Mouse (Mus musculus) limb, embryonic 13.5 days (tissue): ENCODE results near the gene C1qtnf9. TPM values are rescaled to one million over a fixed set of nuclear protein-coding genes. Genes with fewer than 3 reads are reported as not detected.
A peak's percentile ranks its signal among the peaks of the same experiment; 100 is the strongest.

Experiments used
- ATAC-seq: fragments of 200-750 bp; cut with Nextera tagmentation; 2 replicates; pipeline ENCODE4 v1.8.0; 2017; ENCODE audit warnings: low read depth, moderate number of reproducible peaks, moderate TSS enrichment; ENCODE audit not compliant: low FRiP score
- H3K27ac ChIP-seq: fragments of 300-500 bp; sonication (generic); 2 replicates; pipeline ENCODE4 v1.5.1; 2015; ENCODE audit warnings: inconsistent platforms, mild to moderate bottlenecking, moderate library complexity
- H3K27me3 ChIP-seq: fragments of 300-500 bp; sonication (generic); 2 replicates; pipeline ENCODE4 v1.6.1; 2015; ENCODE audit warnings: mild to moderate bottlenecking, inconsistent platforms
- H3K36me3 ChIP-seq: fragments of 300-500 bp; sonication (generic); 2 replicates; pipeline ENCODE4 v1.6.1; 2015; ENCODE audit warnings: inconsistent platforms, mild to moderate bottlenecking, moderate library complexity
- H3K4me1 ChIP-seq: fragments of 300-500 bp; sonication (generic); 2 replicates; pipeline ENCODE4 v1.6.1; 2015; ENCODE audit warnings: inconsistent platforms
- H3K4me2 ChIP-seq: fragments of 300-500 bp; sonication (generic); replicated peaks from 2 replicates; pipeline ENCODE4 v1.6.1; 2015; ENCODE audit warnings: inconsistent platforms, mild to moderate bottlenecking, moderate library complexity
- H3K4me3 ChIP-seq: fragments of 300-500 bp; sonication (generic); 2 replicates; pipeline ENCODE4 v1.5.1; 2015; ENCODE audit warnings: moderate library complexity, mild to moderate bottlenecking, inconsistent platforms
- H3K9ac ChIP-seq: fragments of 300-500 bp; sonication (generic); 2 replicates; pipeline ENCODE4 v1.6.1; 2015; ENCODE audit warnings: mild to moderate bottlenecking, inconsistent platforms
- H3K9me3 ChIP-seq: fragments of 300-500 bp; sonication (generic); 2 replicates; pipeline ENCODE4 v1.6.1; 2016; ENCODE audit warnings: inconsistent platforms
- WGBS: fragments of 180-500 bp; shearing (Covaris S2); methylation state at CpG from one replicate; pipeline ENCODE4 v1.1.7; 2015; 5-methylcytosine and 5-hydroxymethylcytosine counted together
- polyA plus RNA-seq: library from polyadenylated mRNA; unstranded; fragments of >200 nt; fragmentation: Nextera tagmentation; extraction: Ambion mirVana; gene quantifications from 2 replicates; pipeline ENCODE4 v1.2.1, GENCODE M21; 2015

The C1qtnf9 gene
- 1.5 and 1.6 TPM in 2 replicates for polyA plus RNA-seq

- ATAC-seq = no peak
- H3K4me2 ChIP-seq = no peak within 1 kb of the TSS
- H3K27ac ChIP-seq = no peak within 1 kb of the TSS
- peaks cover 14% of the 10 kb centered on the region for H3K4me1 ChIP-seq
- H3K27me3 ChIP-seq = no peaks in the 10 kb centered on the region
- H3K9ac ChIP-seq = no peak within 1 kb of the TSS
- H3K36me3 ChIP-seq = no peaks in the 10 kb centered on the region
- H3K9me3 ChIP-seq = no peaks in the 10 kb centered on the region
- no peak within 1 kb of the TSS for H3K4me3 ChIP-seq
- WGBS = 55% methylated on average over 4 of the region's 4 CpGs
Measured at GRCm38 (mm10) chr14:60767884-60768283, at the start of gene C1qtnf9. C1qtnf9 (plus strand) TSS chr14:60768134.

GRCm38 (mm10) chr14:60721304-60721703 is 46.6 kb upstream of the C1qtnf9 start:
- Histone ChIP-seq H3K4me1 (peaks cover 10% of the 10 kb centered on the region; the same call in 1 of the 2 replicates), H3K4me3 (no peak overlapping the region), H3K9ac (no peak overlapping the region), H3K4me2 (no peak overlapping the region), H3K36me3 (no peaks in the 10 kb centered on the region), H3K9me3 (no peaks in the 10 kb centered on the region), H3K27ac (no peak overlapping the region), H3K27me3 (no peaks in the 10 kb centered on the region)
- 41% methylated on average over 8 of the region's 8 CpGs for WGBS
- ATAC-seq = no peak

GRCm38 (mm10) chr14:60721938-60722337 is 46.0 kb upstream of the C1qtnf9 start:
- no peak overlapping the region for H3K4me2 ChIP-seq
- no peak for ATAC-seq
- H3K4me1 ChIP-seq = peaks cover 12% of the 10 kb centered on the region
- no peak overlapping the region for H3K9ac ChIP-seq
- no peaks in the 10 kb centered on the region for H3K27me3 ChIP-seq
- no peak overlapping the region for H3K4me3 ChIP-seq
- H3K36me3 ChIP-seq = no peaks in the 10 kb centered on the region
- WGBS = 67% methylated on average over 3 of the region's 3 CpGs
- no peak overlapping the region for H3K27ac ChIP-seq
- no peaks in the 10 kb centered on the region for H3K9me3 ChIP-seq

- 70% methylated on average over 6 of the region's 6 CpGs for WGBS
Measured at GRCm38 (mm10) chr14:60726091-60726490, 41.8 kb upstream of the C1qtnf9 start.

GRCm38 (mm10) chr14:60727130-60727529 is 40.8 kb upstream of the C1qtnf9 start:
- Histone ChIP-seq H3K27ac (no peak overlapping the region; the same call in 1 of the 2 replicates), H3K9me3 (peaks cover 4% of the 10 kb centered on the region; the same call in 1 of the 2 replicates), H3K9ac (0 out of 2 replicates have a peak overlapping the region, but pooled peaks have one; percentile 39), H3K27me3 (no peaks in the 10 kb centered on the region), H3K4me2 (no peak overlapping the region), H3K4me1 (peaks cover 27% of the 10 kb centered on the region), H3K4me3 (no peak overlapping the region), H3K36me3 (no peaks in the 10 kb centered on the region)
- WGBS = 41% methylated on average over 4 of the region's 4 CpGs
- no peak for ATAC-seq

More at GRCm38 (mm10) chr14:60726091-60726490, 41.8 kb upstream of the C1qtnf9 start:
- Histone ChIP-seq H3K36me3 (no peaks in the 10 kb centered on the region), H3K9ac (no peak overlapping the region), H3K4me3 (no peak overlapping the region), H3K4me1 (peaks cover 30% of the 10 kb centered on the region), H3K9me3 (peaks cover 4% of the 10 kb centered on the region; the same call in 1 of the 2 replicates), H3K4me2 (no peak overlapping the region), H3K27me3 (no peaks in the 10 kb centered on the region), H3K27ac (no peak overlapping the region)
- no peak for ATAC-seq

GRCm38 (mm10) chr14:60732081-60732480 is 35.9 kb upstream of the C1qtnf9 start:
- Histone ChIP-seq H3K27ac (no peak overlapping the region), H3K36me3 (no peaks in the 10 kb centered on the region), H3K4me3 (no peak overlapping the region), H3K9ac (no peak overlapping the region; the same call in 1 of the 2 replicates), H3K27me3 (no peaks in the 10 kb centered on the region), H3K9me3 (peaks cover 4% of the 10 kb centered on the region; the same call in 1 of the 2 replicates), H3K4me1 (peaks cover 59% of the 10 kb centered on the region), H3K4me2 (no peak overlapping the region)
- ATAC-seq = no peak
- 33% methylated on average over 6 of the region's 6 CpGs for WGBS

- Histone ChIP-seq H3K4me1 (peaks cover 59% of the 10 kb centered on the region), H3K9ac (peak overlapping the region; percentile 45), H3K9me3 (peaks cover 4% of the 10 kb centered on the region; the same call in 1 of the 2 replicates), H3K27me3 (no peaks in the 10 kb centered on the region), H3K4me3 (peak overlapping the region; percentile 24), H3K27ac (peak overlapping the region; percentile 48; the same call in 1 of the 2 replicates), H3K36me3 (no peaks in the 10 kb centered on the region), H3K4me2 (peak overlapping the region; percentile 59)
- 5% methylated on average over 16 of the region's 16 CpGs for WGBS
- no peak for ATAC-seq
Measured at GRCm38 (mm10) chr14:60732787-60733186, 35.1 kb upstream of the C1qtnf9 start.

- ATAC-seq = no peak
- H3K27me3 ChIP-seq = no peaks in the 10 kb centered on the region
- H3K9ac ChIP-seq = no peak overlapping the region
- peak overlapping the region; percentile 59 for H3K4me2 ChIP-seq
- H3K9me3 ChIP-seq = peaks cover 4% of the 10 kb centered on the region; the same call in 1 of the 2 replicates
- peaks cover 61% of the 10 kb centered on the region for H3K4me1 ChIP-seq
- 62% methylated on average over 4 of the region's 4 CpGs for WGBS
- H3K27ac ChIP-seq = 0 out of 2 replicates have a peak overlapping the region, but pooled peaks have one; percentile 22
- H3K36me3 ChIP-seq = no peaks in the 10 kb centered on the region
- no peak overlapping the region for H3K4me3 ChIP-seq
Measured at GRCm38 (mm10) chr14:60733706-60734105, 34.2 kb upstream of the C1qtnf9 start.

GRCm38 (mm10) chr14:60735206-60735605 is 32.7 kb upstream of the C1qtnf9 start:
- no peaks in the 10 kb centered on the region for H3K36me3 ChIP-seq
- H3K9me3 ChIP-seq = no peaks in the 10 kb centered on the region
- no peak for ATAC-seq
- H3K4me2 ChIP-seq = no peak overlapping the region; the same call in 1 of the 2 replicates
- no peak overlapping the region for H3K27ac ChIP-seq
- no peaks in the 10 kb centered on the region for H3K27me3 ChIP-seq
- H3K9ac ChIP-seq = no peak overlapping the region
- H3K4me3 ChIP-seq = no peak overlapping the region
- H3K4me1 ChIP-seq = peaks cover 67% of the 10 kb centered on the region
- WGBS = 70% methylated on average over 5 of the region's 5 CpGs

- Histone ChIP-seq H3K27ac (peak overlapping the region; percentile 83), H3K27me3 (no peaks in the 10 kb centered on the region), H3K4me3 (no peak overlapping the region), H3K4me2 (peak overlapping the region; percentile 46), H3K9me3 (no peaks in the 10 kb centered on the region), H3K36me3 (no peaks in the 10 kb centered on the region), H3K9ac (no peak overlapping the region), H3K4me1 (peaks cover 74% of the 10 kb centered on the region)
- 0 out of 2 replicates have a peak, but pooled peaks have one; percentile 1 for ATAC-seq
- 60% methylated on average over 13 of the region's 13 CpGs for WGBS
Measured at GRCm38 (mm10) chr14:60735848-60736547, 31.9 kb upstream of the C1qtnf9 start.

GRCm38 (mm10) chr14:60736591-60737192 is 31.2 kb upstream of the C1qtnf9 start:
- Histone ChIP-seq H3K9me3 (no peaks in the 10 kb centered on the region), H3K4me1 (peaks cover 80% of the 10 kb centered on the region), H3K27me3 (no peaks in the 10 kb centered on the region), H3K4me2 (peak overlapping the region; percentile 46), H3K27ac (peak overlapping the region; percentile 83), H3K4me3 (no peak overlapping the region), H3K36me3 (no peaks in the 10 kb centered on the region), H3K9ac (no peak overlapping the region)
- ATAC-seq = peak; percentile 34; the same call in 1 of the 2 replicates
- 4% methylated on average over 4 of the region's 4 CpGs for WGBS

GRCm38 (mm10) chr14:60737202-60737611 is 30.7 kb upstream of the C1qtnf9 start:
- Histone ChIP-seq H3K27ac (peak overlapping the region; percentile 83), H3K9ac (0 out of 2 replicates have a peak overlapping the region, but pooled peaks have one; percentile 8), H3K4me3 (no peak overlapping the region), H3K27me3 (no peaks in the 10 kb centered on the region), H3K4me1 (peaks cover 80% of the 10 kb centered on the region), H3K9me3 (no peaks in the 10 kb centered on the region), H3K4me2 (peak overlapping the region; percentile 46), H3K36me3 (no peaks in the 10 kb centered on the region)
- no peak for ATAC-seq
- 30% methylated on average over 7 of the region's 7 CpGs for WGBS
